Comparison of ENCODE assay signal across 9 mouse cellular contexts in genomic region chr11:89124411-89124810, GRCm38 (mm10). TPM values are rescaled to one million over a fixed set of nuclear protein-coding genes. Genes with fewer than 3 reads are reported as not detected.
DNase-seq lines count a peak whose midpoint lies in the region; ATAC-seq and TF ChIP-seq lines count a peak whose summit lies in the region.
"Had no signal": no experiment of that assay in that cellular context is flagged by ENCODE, and none has a peak within 500 bp of the region (broad histone marks: within the 10 kb centered on the region; RNA-seq: fewer than 3 reads in every experiment).

No protein-coding gene starts in this region.

- H3K9me3 ChIP-seq in heart, embryonic 12.5 days (replicated peaks) = peaks cover 3% of the 10 kb centered on the region; the same call in 1 of the 2 replicates

- H3K27me3 ChIP-seq in heart, embryonic 12.5 days (replicated peaks) = peaks cover 3% of the 10 kb centered on the region; the same call in 1 of the 2 replicates
- no peaks in the 10 kb centered on the region for H3K27me3 ChIP-seq in thymus, adult 2 months (ENCODE audit: control insufficient read depth, insufficient read depth, low read length)

- H3K9ac ChIP-seq in heart, embryonic 12.5 days = no peak overlapping the region

- ATAC-seq in heart, embryonic 12.5 days (ENCODE audit: insufficient number of reproducible peaks, low FRiP score) = no peak
- ATAC-seq in cerebellum, adult (ENCODE audit: insufficient number of reproducible peaks, low FRiP score, low TSS enrichment) = no peak

- WGBS in heart, embryonic 12.5 days = 13% methylated on average over 13 of the region's 13 CpGs
- WGBS in thymus, adult 2 months = 21% methylated on average over 13 of the region's 13 CpGs

- no peak for DNase-seq in heart, postnatal 10 days
- peak; percentile 35 for DNase-seq in thymus, postnatal 4 days
- no peak for DNase-seq in thymus, adult 2 months
- DNase-seq in kidney, postnatal 36 days = peak; percentile 29 to 61
- DNase-seq in spleen, postnatal 36 days (ENCODE audit: low spot score in 2 of 2) = no peak
- no peak for DNase-seq in MN1 (ENCODE audit: low spot score)

- H3K36me3 ChIP-seq in heart, embryonic 12.5 days = no peaks in the 10 kb centered on the region
- no peaks in the 10 kb centered on the region for H3K36me3 ChIP-seq in thymus, adult 2 months (ENCODE audit: control insufficient read depth, insufficient read depth, low read length)

- TF ChIP-seq POLR2A in thymus, adult 2 months (IDR thresholded peaks at IDR 0.05; ENCODE audit: control insufficient read depth, extremely low read depth, insufficient read depth, low read length, poor library complexity) = no peak

- H3K27ac ChIP-seq in heart, embryonic 12.5 days (ENCODE audit: poor library complexity, severe bottlenecking) = no peak overlapping the region
- H3K27ac ChIP-seq in thymus, adult 2 months (ENCODE audit: control insufficient read depth, insufficient read depth, low read length) = no peak overlapping the region

- H3K4me1 ChIP-seq in heart, embryonic 12.5 days (replicated peaks) = peaks cover 7% of the 10 kb centered on the region
- H3K4me1 ChIP-seq in thymus, adult 2 months (replicated peaks; ENCODE audit: control insufficient read depth, insufficient read depth, low read length) = peaks cover 7% of the 10 kb centered on the region

- intact Hi-C loops in heart, postnatal 10 days (cut with DNase I) = no loop called here

- no peak overlapping the region for H3K4me3 ChIP-seq in heart, embryonic 12.5 days
- no peak overlapping the region for H3K4me3 ChIP-seq in thymus, adult 2 months (ENCODE audit: control insufficient read depth, insufficient read depth, low read length)

- peak overlapping the region; percentile 28 for H3K4me2 ChIP-seq in heart, embryonic 12.5 days

- TF ChIP-seq CTCF in thymus, adult 2 months (IDR thresholded peaks at IDR 0.05; ENCODE audit: borderline replicate concordance, control insufficient read depth, extremely low read depth, insufficient read depth, low read length, poor library complexity) = no peak

RNA-seq across cellular contexts. Expression of gene Gm525, which starts 50.8 kb away (rescaled TPM):
- not detected in 2 replicates for polyA plus RNA-seq in heart, embryonic 12.5 days (2016; fragmentation: Nextera tagmentation; extraction: Ambion mirVana)
- total RNA-seq in heart, postnatal 10 days (2021) = not detected
- 25.8 and 35.9 TPM in 2 replicates for polyA plus RNA-seq in thymus, adult 2 months (2012; rRNA removed)
- total RNA-seq: left cerebral cortex, postnatal 36 days had no signal

RNA-seq across cellular contexts. Expression of gene Dgke, which starts 57.8 kb away (rescaled TPM):
- polyA plus RNA-seq in heart, embryonic 12.5 days (2016; fragmentation: Nextera tagmentation; extraction: Ambion mirVana) = 7.2 and 8.2 TPM in 2 replicates
- 10 to 100 TPM; 13.1 to 13.5 TPM for total RNA-seq in heart, postnatal 10 days (2021)
- 81.2 and 84.0 TPM in 2 replicates for polyA plus RNA-seq in thymus, adult 2 months (2012; rRNA removed)

Comparison
In these comparisons a context has a peak if more than half of its experiments do, and no peak if none do; other contexts are left out.
1. DNase-seq: peak in thymus, postnatal 4 days (single experiment) and kidney, postnatal 36 days (2 of 2); none in heart, postnatal 10 days (0 of 2), thymus, adult 2 months (single experiment), spleen, postnatal 36 days (0 of 2) and MN1 (single experiment).
2. RNA of gene Gm525, which starts 50.8 kb away (polyA plus RNA-seq): 25.8 to 35.9 TPM in thymus, adult 2 months; not detected in heart, embryonic 12.5 days; every median in the first group is over 10 times any median in the second.